Mouse (Mus musculus) hindlimb bud, embryonic 11.5 days (tissue): ENCODE data around the gene Kap.
A peak's percentile ranks its signal among the peaks of the same experiment; 100 is the strongest.
"Not testable (repeated sequence)": the region's sequence is repeated elsewhere in the genome, so short reads cannot be mapped to it uniquely, and the experiment has no call there.

Experiments
- DNase-seq: peaks from one replicate; pipeline ENCODE4 v3.0.0-alpha.2; 2012; ENCODE audit warnings: low read depth, low spot score; ENCODE audit errors: extremely low spot score

The Kap gene

GRCm38 (mm10) chr6:133853526-133853925 lies at the start of gene Kap:
Kap (minus strand) TSS chr6:133853762.
- DNase-seq = no peak

GRCm38 (mm10) chr6:133885871-133886415 lies 32.4 kb upstream of the Kap start:
- no peak for DNase-seq

DNA sequence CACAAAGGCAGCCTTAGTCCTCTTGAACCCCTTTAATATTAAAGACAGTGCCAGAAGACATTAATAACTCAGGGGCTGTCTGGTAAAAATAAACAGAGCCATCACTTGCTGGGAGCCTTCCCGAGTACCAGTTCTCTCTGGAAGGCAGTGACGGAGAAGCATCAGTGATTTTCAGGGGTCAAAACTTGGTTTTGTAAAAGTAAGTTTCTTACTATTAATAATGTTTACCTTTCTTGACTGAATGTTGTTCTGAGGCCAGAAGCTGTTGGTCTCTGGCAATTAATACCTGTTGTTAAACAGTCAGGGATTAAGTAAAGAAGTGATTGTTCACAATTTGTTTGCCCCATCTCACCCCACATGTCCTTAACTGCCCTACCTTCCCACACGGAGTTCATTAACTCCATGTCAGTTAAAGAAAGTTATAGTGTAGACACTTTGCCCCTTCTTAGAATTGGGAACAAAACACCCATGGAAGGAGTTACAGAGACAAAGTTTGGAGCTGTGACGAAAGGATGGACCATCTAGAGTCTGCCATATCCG lies 30.0 kb upstream of the Kap start:
- DNase-seq = no peak

- DNase-seq = peak; percentile 37
Measured at GRCm38 (mm10) chr6:133875906-133876462, 22.4 kb upstream of the Kap start.

DNA sequence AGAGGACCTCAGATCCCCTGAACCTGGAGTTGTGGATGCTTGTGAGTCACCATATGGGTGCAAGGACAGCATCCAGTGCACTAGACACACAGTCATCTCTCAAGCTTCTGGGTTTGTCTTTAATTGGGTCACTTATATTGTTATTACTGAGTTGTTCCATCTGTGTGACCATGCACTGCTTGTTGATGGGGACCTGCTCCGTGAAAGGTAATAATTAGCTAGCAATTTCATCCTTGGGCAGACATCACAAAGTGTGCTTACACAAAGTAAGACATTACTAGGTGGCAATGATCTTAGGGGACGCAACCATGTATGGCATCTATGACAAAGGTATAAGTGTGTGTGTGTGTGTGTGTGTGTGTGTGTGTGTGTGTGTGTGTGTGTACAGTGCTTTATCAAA lies 19.1 kb upstream of the Kap start:
- no peak for DNase-seq

GRCm38 (mm10) chr6:133871131-133871530 lies 17.6 kb upstream of the Kap start:
- no peak for DNase-seq

DNA sequence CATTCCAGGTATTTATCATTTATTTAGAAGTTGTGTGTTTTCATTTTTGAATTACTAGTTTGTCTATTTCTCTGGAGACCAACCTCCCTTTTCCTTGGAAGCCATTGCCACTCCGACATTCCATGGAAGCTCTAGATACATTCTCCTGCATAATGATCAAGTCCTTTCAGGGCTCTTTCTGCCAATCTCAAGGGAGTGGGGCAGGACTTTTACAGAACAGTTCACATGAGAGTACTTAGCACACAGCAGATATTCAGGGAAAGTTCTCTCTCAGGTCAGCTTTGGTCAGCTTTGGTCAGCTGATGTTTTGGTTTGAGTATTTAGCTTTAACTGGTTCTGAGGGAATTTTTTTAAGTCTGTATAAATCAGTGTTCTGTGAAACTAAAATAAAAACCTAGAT lies 14.8 kb upstream of the Kap start:
- no peak for DNase-seq

- no peak for DNase-seq
Measured at GRCm38 (mm10) chr6:133855871-133856270, 2.3 kb upstream of the Kap start.

DNA sequence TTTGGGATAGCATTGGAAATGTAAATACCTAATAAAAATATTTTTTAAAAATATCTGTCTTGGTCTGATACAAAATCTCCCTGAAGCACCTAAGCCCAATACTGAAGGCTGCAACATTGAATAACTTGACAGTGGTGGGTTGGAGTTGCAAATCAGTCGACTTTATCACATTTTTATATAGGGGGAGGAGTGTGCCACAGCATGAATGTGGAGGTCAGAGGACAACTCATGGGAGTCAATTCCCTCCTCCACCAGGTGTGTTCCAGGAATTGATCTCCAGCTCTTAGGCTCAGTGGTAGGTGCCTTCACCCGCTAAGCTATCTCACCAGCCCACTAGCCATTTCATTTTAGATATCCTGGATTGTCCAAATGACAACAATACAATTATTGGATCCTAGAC lies 4.2 kb downstream of the Kap start:
- DNase-seq = no peak

DNA sequence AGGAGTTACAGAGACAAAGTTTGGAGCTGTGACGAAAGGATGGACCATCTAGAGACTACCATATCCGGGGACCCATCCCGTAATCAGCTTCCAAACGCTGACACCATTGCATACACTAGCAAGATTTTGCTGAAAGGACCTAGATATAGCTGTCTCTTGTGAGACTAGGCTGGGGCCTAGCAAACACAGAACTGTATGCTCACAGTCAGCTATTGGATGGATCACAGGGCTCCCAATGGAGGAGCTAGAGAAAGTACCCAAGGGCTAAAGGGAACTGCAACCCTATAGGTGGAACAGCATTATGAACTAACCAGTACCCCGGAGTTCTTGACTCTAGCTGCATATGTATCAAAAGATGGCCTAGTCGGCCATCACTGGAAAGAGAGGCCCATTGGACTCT lies 4.7 kb downstream of the Kap start:
- DNase-seq = not testable (repeated sequence)

DNA sequence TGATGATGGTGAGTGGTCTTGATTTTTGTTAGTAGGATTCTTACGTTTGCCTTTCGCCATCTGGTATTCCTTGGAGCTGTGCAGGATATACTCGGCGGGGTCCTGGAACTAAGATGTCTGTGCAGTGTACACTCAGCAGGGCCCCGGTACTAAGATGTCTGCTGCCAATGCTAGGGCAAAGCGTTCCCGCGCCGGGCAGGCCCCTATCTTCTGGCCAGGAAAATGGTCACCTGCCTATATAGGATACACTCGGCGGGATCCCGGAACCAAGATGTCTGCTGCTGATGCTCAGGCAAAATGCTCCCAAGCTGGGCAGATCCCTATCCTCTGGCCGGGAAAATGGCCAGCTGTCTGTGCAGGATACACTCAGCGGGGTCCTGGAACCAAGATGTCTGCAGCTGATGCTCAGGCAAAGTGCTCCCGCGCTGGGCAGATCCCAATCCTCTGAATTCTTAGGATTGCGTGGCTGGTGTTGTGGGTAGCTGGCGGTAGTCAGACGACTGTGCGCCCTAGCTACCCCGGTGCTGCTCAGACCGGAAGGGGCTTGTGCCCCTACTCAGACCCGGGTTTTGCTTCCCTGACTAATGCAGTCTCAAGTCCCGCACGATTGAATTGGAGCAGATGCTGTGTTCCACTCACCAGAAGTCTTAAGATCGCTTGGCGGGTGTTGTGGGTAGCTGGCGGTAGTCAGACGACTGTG lies 15.1 kb downstream of the Kap start:
- not testable (repeated sequence) for DNase-seq

DNA sequence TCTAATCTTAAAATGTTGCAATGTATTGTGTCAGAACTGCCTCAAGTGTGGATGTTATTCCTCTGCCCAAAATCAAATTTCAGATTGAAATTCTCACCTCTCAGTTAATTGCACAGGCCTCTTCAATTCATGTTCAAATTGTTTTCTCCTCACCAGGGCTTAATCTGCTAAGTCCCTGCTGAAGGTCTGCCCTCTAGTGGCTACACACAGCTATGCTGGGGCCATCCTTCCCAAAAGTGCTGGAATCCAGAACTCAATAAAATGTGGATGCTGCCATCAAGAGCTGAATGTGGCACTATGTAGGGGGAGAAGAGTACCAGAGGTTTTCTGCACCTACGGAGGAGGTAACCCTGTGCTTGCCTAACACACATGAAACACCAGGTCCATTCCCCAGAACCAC lies 41.2 kb downstream of the Kap start:
- no peak for DNase-seq
